In genomic region chr13:60440586-60440985, GRCm38 (mm10) we compare ENCODE assay signal across 24 mouse cellular contexts.
DNase-seq lines count a peak whose midpoint lies in the region; ATAC-seq lines count a peak whose summit lies in the region.
"Had no signal": no experiment of that assay in that cellular context is flagged by ENCODE, and none has a peak within 500 bp of the region (broad histone marks: within the 10 kb centered on the region; RNA-seq: fewer than 3 reads in every experiment).

No protein-coding gene starts in this region.

- WGBS in embryonic facial prominence, embryonic 15.5 days: 37% methylated on average over 3 of the region's 3 CpGs
- 16% methylated on average over 3 of the region's 3 CpGs for WGBS in limb, embryonic 15.5 days
- WGBS in hindbrain, embryonic 11.5 days: 52% methylated on average over 3 of the region's 3 CpGs

- H3K4me1 ChIP-seq in embryonic facial prominence, embryonic 15.5 days: peaks cover 27% of the 10 kb centered on the region
- H3K4me1 ChIP-seq in limb, embryonic 15.5 days: peaks cover 24% of the 10 kb centered on the region
- H3K4me1 ChIP-seq in hindbrain, embryonic 11.5 days (replicated peaks; ENCODE audit: control insufficient read depth, insufficient read depth, low read length): no peaks in the 10 kb centered on the region
- H3K4me1 ChIP-seq: hindbrain, embryonic 15.5 days; megakaryocyte, embryonic 14.5 days had no signal

- no peak overlapping the region for H3K4me3 ChIP-seq in embryonic facial prominence, embryonic 15.5 days (replicated peaks)
- H3K4me3 ChIP-seq in limb, embryonic 15.5 days: no peak overlapping the region
- H3K4me3 ChIP-seq in hindbrain, embryonic 11.5 days (ENCODE audit: low read depth, low read length): no peak overlapping the region
- H3K4me3 ChIP-seq: forebrain, embryonic 10.5 days; hindbrain, embryonic 15.5 days; liver, embryonic 13.5 days; megakaryocyte, embryonic 14.5 days; myocyte; neural tube, embryonic 13.5 days had no signal

- 0 out of 2 replicates have a peak overlapping the region, but pooled peaks have one; percentile 25 for H3K27ac ChIP-seq in embryonic facial prominence, embryonic 15.5 days (replicated peaks)
- H3K27ac ChIP-seq in limb, embryonic 15.5 days: peak overlapping the region; percentile 76
- H3K27ac ChIP-seq in hindbrain, embryonic 11.5 days (ENCODE audit: low read depth, low read length): no peak overlapping the region
- H3K27ac ChIP-seq: forebrain, embryonic 10.5 days; hindbrain, embryonic 15.5 days; liver, embryonic 13.5 days; neural tube, embryonic 13.5 days had no signal

- H3K9ac ChIP-seq in embryonic facial prominence, embryonic 15.5 days: no peak overlapping the region
- H3K9ac ChIP-seq in limb, embryonic 15.5 days: no peak overlapping the region
- H3K9ac ChIP-seq in hindbrain, embryonic 11.5 days (ENCODE audit: low read depth, low read length): no peak overlapping the region
- H3K9ac ChIP-seq: forebrain, postnatal 0 days; hindbrain, embryonic 15.5 days; liver, embryonic 13.5 days; neural tube, embryonic 13.5 days had no signal

- H3K36me3 ChIP-seq in embryonic facial prominence, embryonic 15.5 days: no peaks in the 10 kb centered on the region
- H3K36me3 ChIP-seq in limb, embryonic 15.5 days: no peaks in the 10 kb centered on the region
- H3K36me3 ChIP-seq in hindbrain, embryonic 11.5 days (ENCODE audit: control insufficient read depth, insufficient read depth, low read length): no peaks in the 10 kb centered on the region
- H3K36me3 ChIP-seq: forebrain, embryonic 10.5 days; hindbrain, embryonic 15.5 days; liver, embryonic 13.5 days; neural tube, embryonic 13.5 days had no signal

- H3K4me2 ChIP-seq in embryonic facial prominence, embryonic 15.5 days (replicated peaks): no peak overlapping the region
- H3K4me2 ChIP-seq in limb, embryonic 15.5 days: no peak overlapping the region
- no peak overlapping the region for H3K4me2 ChIP-seq in hindbrain, embryonic 11.5 days (replicated peaks; ENCODE audit: low read depth, low read length)
- H3K4me2 ChIP-seq: hindbrain, embryonic 15.5 days; liver, embryonic 13.5 days; neural tube, embryonic 13.5 days had no signal

- H3K9me3 ChIP-seq in embryonic facial prominence, embryonic 15.5 days (replicated peaks): no peaks in the 10 kb centered on the region
- H3K9me3 ChIP-seq in limb, embryonic 15.5 days: no peaks in the 10 kb centered on the region
- H3K9me3 ChIP-seq in hindbrain, embryonic 11.5 days (ENCODE audit: control insufficient read depth, low read length): no peaks in the 10 kb centered on the region
- H3K9me3 ChIP-seq: forebrain, embryonic 10.5 days; hindbrain, embryonic 15.5 days; liver, embryonic 13.5 days; neural tube, embryonic 13.5 days had no signal

- ATAC-seq in embryonic facial prominence, embryonic 15.5 days (ENCODE audit: insufficient number of reproducible peaks, low FRiP score, low TSS enrichment, low read depth): no peak
- ATAC-seq in limb, embryonic 15.5 days (ENCODE audit: insufficient number of reproducible peaks, low FRiP score, low TSS enrichment, low read depth): no peak
- no peak for ATAC-seq in hindbrain, embryonic 11.5 days (ENCODE audit: low FRiP score)
- ATAC-seq: forebrain, postnatal 0 days; midbrain, embryonic 16.5 days had no signal

- H3K27me3 ChIP-seq in embryonic facial prominence, embryonic 15.5 days: no peaks in the 10 kb centered on the region
- no peaks in the 10 kb centered on the region for H3K27me3 ChIP-seq in limb, embryonic 15.5 days
- no peaks in the 10 kb centered on the region for H3K27me3 ChIP-seq in hindbrain, embryonic 11.5 days (ENCODE audit: control insufficient read depth, insufficient read depth, low read length)
- H3K27me3 ChIP-seq: hindbrain, embryonic 15.5 days; liver, embryonic 13.5 days; megakaryocyte, embryonic 14.5 days; neural tube, embryonic 13.5 days had no signal

- peak; percentile 42 for DNase-seq in embryo, embryonic 11 days
- DNase-seq in embryo, embryonic 9.5 days (ENCODE audit: extremely low spot score): no peak
- DNase-seq in Muller cell, postnatal 12 days (ENCODE audit: inconsistent ontology term): peak; percentile 25
- DNase-seq in hindbrain, embryonic 11.5 days (ENCODE audit: low spot score): no peak
- DNase-seq in spleen, postnatal 4 days (ENCODE audit: low spot score in 2 of 2): no peak
- DNase-seq: adrenal gland, postnatal 25 days; cerebellum, adult 9-11 months; forebrain, postnatal 0 days; gastrocnemius, postnatal 14 days; heart, postnatal 36 days; kidney, adult 11 months; kidney, postnatal 4 days; liver, embryonic 13.5 days; lung, adult 2 months; lung, postnatal 36 days; thymus, postnatal 25 days had no signal

Comparison
In these comparisons a context has a peak if more than half of its experiments do, and no peak if none do; other contexts are left out.
1. DNase-seq: peak in embryo, embryonic 11 days (single experiment) and Muller cell, postnatal 12 days (single experiment); none in embryo, embryonic 9.5 days (single experiment), hindbrain, embryonic 11.5 days (single experiment) and spleen, postnatal 4 days (0 of 2).